Mouse (Mus musculus): ENCODE data around the gene Cx3cl1. TPM values are rescaled to one million over a fixed set of nuclear protein-coding genes. Genes with fewer than 3 reads are reported as not detected.
A peak's percentile ranks its signal among the peaks of the same experiment; 100 is the strongest.

The Cx3cl1 gene
- polyA plus RNA-seq, 1 experiment from 2014 or later: 0.79 TPM

DNA sequence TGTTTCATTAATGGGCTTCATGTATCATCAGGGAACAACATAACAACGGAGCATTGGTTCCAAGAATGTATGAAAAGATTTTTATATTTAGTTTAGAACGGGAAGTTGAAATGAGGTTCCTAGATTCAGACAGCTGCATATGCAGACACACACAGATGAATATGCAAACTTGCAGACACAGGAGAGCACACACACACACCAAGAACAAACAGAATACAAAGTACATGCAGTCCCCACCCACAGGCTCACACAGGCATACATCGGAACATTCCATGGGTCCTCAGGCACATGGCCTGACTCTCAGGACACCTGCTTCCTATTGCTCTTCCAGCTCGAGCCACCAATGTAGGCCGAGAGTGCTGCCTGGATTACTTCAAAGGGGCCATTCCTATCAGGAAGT lies 39.0 kb downstream of the Cx3cl1 start:
- no peak overlapping the region for H3K27ac ChIP-seq (ENCODE audit: low read depth)
- H3K36me3 ChIP-seq (replicated peaks; ENCODE audit: insufficient read depth, low read length): no peaks in the 10 kb centered on the region
- DNase-seq (no peak), ATAC-seq (no peak)
- 0 out of 2 replicates have a peak, but pooled peaks cover 2% of the 10 kb centered on the region for H3K4me1 ChIP-seq (ENCODE audit: insufficient read depth)
- H3K9ac ChIP-seq (replicated peaks): no peak overlapping the region
- 73% methylated on average over 5 of the region's 5 CpGs for WGBS (ENCODE audit: insufficient replicate concordance)
- no peaks in the 10 kb centered on the region for H3K27me3 ChIP-seq (ENCODE audit: insufficient read depth, low read length)
- H3K4me3 ChIP-seq (ENCODE audit: low read depth, low read length): no peak overlapping the region
- no peak for TF ChIP-seq CTCF (IDR thresholded peaks at IDR 0.05; ENCODE audit: low read depth)
- TF ChIP-seq EP300 (IDR thresholded peaks at IDR 0.05; ENCODE audit: low read depth): no peak
- no peak overlapping the region for H3K4me2 ChIP-seq (ENCODE audit: low read depth, low read length)
- H3K9me3 ChIP-seq (ENCODE audit: low read length): no peaks in the 10 kb centered on the region

GRCm38 (mm10) chr8:94811654-94812053 lies 39.8 kb downstream of the Cx3cl1 start:
- ATAC-seq: peak; percentile 20; the same call in 1 of the 2 replicates
- Histone ChIP-seq H3K27ac (ENCODE audit: low read depth) (no peak overlapping the region), H3K9ac (replicated peaks) (no peak overlapping the region), H3K27me3 (ENCODE audit: insufficient read depth, low read length) (no peaks in the 10 kb centered on the region), H3K4me2 (ENCODE audit: low read depth, low read length) (no peak overlapping the region), H3K4me1 (ENCODE audit: insufficient read depth) (0 out of 2 replicates have a peak, but pooled peaks cover 2% of the 10 kb centered on the region), H3K36me3 (replicated peaks; ENCODE audit: insufficient read depth, low read length) (no peaks in the 10 kb centered on the region), H3K9me3 (ENCODE audit: low read length) (no peaks in the 10 kb centered on the region), H3K4me3 (ENCODE audit: low read depth, low read length) (no peak overlapping the region)
- DNase-seq: no peak
- TF ChIP-seq CTCF (IDR thresholded peaks at IDR 0.05; ENCODE audit: low read depth) (no peak), EP300 (IDR thresholded peaks at IDR 0.05; ENCODE audit: low read depth) (0 out of 2 replicates have a peak, but pooled peaks have one; percentile 24)
- WGBS (ENCODE audit: insufficient replicate concordance): 51% methylated on average over 6 of the region's 6 CpGs

GRCm38 (mm10) chr8:94812645-94813098 lies 40.9 kb downstream of the Cx3cl1 start:
- Histone ChIP-seq H3K4me1 (ENCODE audit: insufficient read depth) (0 out of 2 replicates have a peak, but pooled peaks cover 2% of the 10 kb centered on the region), H3K9me3 (ENCODE audit: low read length) (no peaks in the 10 kb centered on the region), H3K9ac (replicated peaks) (no peak overlapping the region), H3K36me3 (replicated peaks; ENCODE audit: insufficient read depth, low read length) (no peaks in the 10 kb centered on the region), H3K27ac (ENCODE audit: low read depth) (no peak overlapping the region), H3K27me3 (ENCODE audit: insufficient read depth, low read length) (no peaks in the 10 kb centered on the region), H3K4me2 (ENCODE audit: low read depth, low read length) (no peak overlapping the region), H3K4me3 (ENCODE audit: low read depth, low read length) (no peak overlapping the region)
- ATAC-seq (peak; percentile 68), DNase-seq (peak; percentile 85)
- WGBS (ENCODE audit: insufficient replicate concordance): 32% methylated on average over 6 of the region's 6 CpGs
- TF ChIP-seq EP300 (IDR thresholded peaks at IDR 0.05; ENCODE audit: low read depth) (no peak), CTCF (IDR thresholded peaks at IDR 0.05; ENCODE audit: low read depth) (peak; percentile 82)

- Histone ChIP-seq H3K27me3 (ENCODE audit: insufficient read depth, low read length) (no peaks in the 10 kb centered on the region), H3K4me2 (ENCODE audit: low read depth, low read length) (no peak overlapping the region), H3K4me3 (ENCODE audit: low read depth, low read length) (no peak overlapping the region), H3K36me3 (replicated peaks; ENCODE audit: insufficient read depth, low read length) (no peaks in the 10 kb centered on the region), H3K4me1 (ENCODE audit: insufficient read depth) (0 out of 2 replicates have a peak, but pooled peaks cover 2% of the 10 kb centered on the region), H3K9me3 (ENCODE audit: low read length) (no peaks in the 10 kb centered on the region), H3K9ac (replicated peaks) (no peak overlapping the region), H3K27ac (ENCODE audit: low read depth) (no peak overlapping the region)
- 0% methylated on average over 1 of the region's 1 CpGs for WGBS (ENCODE audit: insufficient replicate concordance)
- DNase-seq: peak; percentile 59
- ATAC-seq: no peak
- TF ChIP-seq CTCF (IDR thresholded peaks at IDR 0.05; ENCODE audit: low read depth) (peak; percentile 78), EP300 (IDR thresholded peaks at IDR 0.05; ENCODE audit: low read depth) (no peak)
Observed at GRCm38 (mm10) chr8:94814556-94814955, 42.7 kb downstream of the Cx3cl1 start.

- Histone ChIP-seq H3K4me3 (ENCODE audit: low read depth, low read length) (no peak overlapping the region), H3K4me1 (ENCODE audit: insufficient read depth) (0 out of 2 replicates have a peak, but pooled peaks cover 5% of the 10 kb centered on the region), H3K4me2 (ENCODE audit: low read depth, low read length) (no peak overlapping the region), H3K36me3 (replicated peaks; ENCODE audit: insufficient read depth, low read length) (peaks cover 14% of the 10 kb centered on the region), H3K9ac (replicated peaks) (no peak overlapping the region), H3K27ac (ENCODE audit: low read depth) (no peak overlapping the region), H3K9me3 (ENCODE audit: low read length) (no peaks in the 10 kb centered on the region), H3K27me3 (ENCODE audit: insufficient read depth, low read length) (no peaks in the 10 kb centered on the region)
- ATAC-seq: no peak
- TF ChIP-seq CTCF (IDR thresholded peaks at IDR 0.05; ENCODE audit: low read depth) (no peak), EP300 (IDR thresholded peaks at IDR 0.05; ENCODE audit: low read depth) (no peak)
- DNase-seq: no peak
- WGBS (ENCODE audit: insufficient replicate concordance): 52% methylated on average over 11 of the region's 11 CpGs
Observed at GRCm38 (mm10) chr8:94817933-94818332, 46.1 kb downstream of the Cx3cl1 start.

DNA sequence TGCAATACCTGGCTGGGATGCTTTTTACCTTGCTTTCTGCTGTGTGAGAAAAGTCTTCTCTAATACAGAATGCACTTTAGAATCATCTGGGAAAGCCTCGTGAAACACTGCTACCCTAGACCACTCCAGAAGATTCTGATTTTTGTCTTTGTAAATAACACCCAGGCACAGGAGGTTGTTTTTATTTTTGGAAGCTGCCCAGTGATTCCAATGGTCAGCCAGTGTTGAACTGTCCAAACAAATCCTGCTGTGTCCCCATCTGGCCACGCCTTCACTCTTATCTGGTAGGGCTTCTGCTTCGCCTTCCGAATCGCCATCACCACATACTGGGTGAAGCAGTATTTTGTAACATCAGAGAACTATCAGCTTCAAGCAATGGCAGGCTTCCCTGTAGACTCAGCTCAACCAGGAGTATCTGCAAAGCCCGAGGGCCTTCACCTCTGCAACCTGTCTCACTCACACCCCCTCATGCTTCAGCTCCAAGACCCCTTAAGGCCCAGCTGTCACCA lies 47.9 kb downstream of the Cx3cl1 start:
- 45% methylated on average over 6 of the region's 6 CpGs for WGBS (ENCODE audit: insufficient replicate concordance)

More for the DNA sequence above, 47.9 kb downstream of the Cx3cl1 start:
- DNase-seq: no peak
- no peaks in the 10 kb centered on the region for H3K9me3 ChIP-seq (ENCODE audit: low read length)
- ATAC-seq: peak; percentile 48; the same call in 1 of the 2 replicates
- peaks cover 32% of the 10 kb centered on the region for H3K36me3 ChIP-seq (replicated peaks; ENCODE audit: insufficient read depth, low read length)
- H3K9ac ChIP-seq (replicated peaks): no peak overlapping the region
- no peaks in the 10 kb centered on the region for H3K27me3 ChIP-seq (ENCODE audit: insufficient read depth, low read length)
- H3K4me2 ChIP-seq (ENCODE audit: low read depth, low read length): no peak overlapping the region
- H3K4me1 ChIP-seq (ENCODE audit: insufficient read depth): 0 out of 2 replicates have a peak, but pooled peaks cover 5% of the 10 kb centered on the region
- no peak overlapping the region for H3K27ac ChIP-seq (ENCODE audit: low read depth)
- TF ChIP-seq CTCF (IDR thresholded peaks at IDR 0.05; ENCODE audit: low read depth) (no peak), EP300 (IDR thresholded peaks at IDR 0.05; ENCODE audit: low read depth) (no peak)
- H3K4me3 ChIP-seq (ENCODE audit: low read depth, low read length): no peak overlapping the region

Data from liver, postnatal 0 days (tissue).